Mouse (Mus musculus): ENCODE results near the gene Znrf1. TPM values are rescaled to one million over a fixed set of nuclear protein-coding genes. Genes with fewer than 3 reads are reported as not detected.
A peak's percentile ranks its signal among the peaks of the same experiment; 100 is the strongest.

The Znrf1 gene
- polyA plus RNA-seq, 1 experiment from 2014 or later, result 25.3 TPM

GRCm38 (mm10) chr8:111618273-111618672, 82.4 kb downstream of the Znrf1 start:
- no peaks in the 10 kb centered on the region for H3K27me3 ChIP-seq (ENCODE audit: poor library complexity, severe bottlenecking)
- H3K4me1 ChIP-seq, result peaks cover 6% of the 10 kb centered on the region; the same call in 1 of the 2 replicates
- WGBS, result 97% methylated on average over 4 of the region's 4 CpGs
- no peak overlapping the region for H3K27ac ChIP-seq
- no peaks in the 10 kb centered on the region for H3K9me3 ChIP-seq
- peaks cover 58% of the 10 kb centered on the region for H3K36me3 ChIP-seq (replicated peaks)
- no peak for DNase-seq (ENCODE audit: extremely low spot score, low spot score)
- no peak overlapping the region for H3K4me3 ChIP-seq

DNA sequence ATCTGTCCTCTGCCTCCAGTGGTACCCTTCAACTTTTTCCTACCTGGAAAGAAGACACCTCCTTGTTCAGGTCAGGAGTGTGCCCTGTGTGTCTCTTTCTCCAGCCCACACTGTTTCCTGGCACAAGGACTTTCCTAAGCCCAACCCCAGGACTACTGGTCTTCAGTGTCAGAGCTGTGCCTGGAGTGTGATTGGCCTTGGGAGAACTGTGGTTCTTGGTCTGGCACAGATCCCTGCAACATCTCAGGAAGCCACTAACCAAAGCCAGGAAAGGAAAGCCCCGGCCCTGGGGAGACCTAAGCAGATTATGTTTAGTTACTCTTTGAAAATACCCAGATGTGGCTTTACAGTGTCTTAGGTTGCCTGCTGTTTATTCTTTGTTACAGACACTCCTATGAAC, 84.0 kb downstream of the Znrf1 start:
- DNase-seq (ENCODE audit: extremely low spot score, low spot score), result no peak
- no peaks in the 10 kb centered on the region for H3K9me3 ChIP-seq
- H3K4me1 ChIP-seq, result peaks cover 6% of the 10 kb centered on the region; the same call in 1 of the 2 replicates
- no peaks in the 10 kb centered on the region for H3K27me3 ChIP-seq (ENCODE audit: poor library complexity, severe bottlenecking)
- H3K4me3 ChIP-seq, result no peak overlapping the region
- WGBS, result 86% methylated on average over 1 of the region's 1 CpGs
- no peak overlapping the region for H3K27ac ChIP-seq
- H3K36me3 ChIP-seq (replicated peaks), result peaks cover 59% of the 10 kb centered on the region

- 65% methylated on average over 3 of the region's 3 CpGs for WGBS
- no peaks in the 10 kb centered on the region for H3K27me3 ChIP-seq (ENCODE audit: poor library complexity, severe bottlenecking)
- no peak overlapping the region for H3K27ac ChIP-seq
- H3K36me3 ChIP-seq (replicated peaks), result peaks cover 70% of the 10 kb centered on the region
- H3K9me3 ChIP-seq, result no peaks in the 10 kb centered on the region
- no peak for DNase-seq (ENCODE audit: extremely low spot score, low spot score)
- no peak overlapping the region for H3K4me3 ChIP-seq
- peaks cover 6% of the 10 kb centered on the region; the same call in 1 of the 2 replicates for H3K4me1 ChIP-seq
Measured at GRCm38 (mm10) chr8:111622104-111622503, 86.2 kb downstream of the Znrf1 start.

- no peak overlapping the region for H3K4me3 ChIP-seq
- H3K27ac ChIP-seq, result no peak overlapping the region
- H3K9me3 ChIP-seq, result no peaks in the 10 kb centered on the region
- no peaks in the 10 kb centered on the region for H3K27me3 ChIP-seq (ENCODE audit: poor library complexity, severe bottlenecking)
- WGBS, result 86% methylated on average over 10 of the region's 10 CpGs
- H3K4me1 ChIP-seq, result peaks cover 6% of the 10 kb centered on the region; the same call in 1 of the 2 replicates
- H3K36me3 ChIP-seq (replicated peaks), result peaks cover 72% of the 10 kb centered on the region
- no peak for DNase-seq (ENCODE audit: extremely low spot score, low spot score)
Measured at GRCm38 (mm10) chr8:111622553-111622952, 86.7 kb downstream of the Znrf1 start.

DNA sequence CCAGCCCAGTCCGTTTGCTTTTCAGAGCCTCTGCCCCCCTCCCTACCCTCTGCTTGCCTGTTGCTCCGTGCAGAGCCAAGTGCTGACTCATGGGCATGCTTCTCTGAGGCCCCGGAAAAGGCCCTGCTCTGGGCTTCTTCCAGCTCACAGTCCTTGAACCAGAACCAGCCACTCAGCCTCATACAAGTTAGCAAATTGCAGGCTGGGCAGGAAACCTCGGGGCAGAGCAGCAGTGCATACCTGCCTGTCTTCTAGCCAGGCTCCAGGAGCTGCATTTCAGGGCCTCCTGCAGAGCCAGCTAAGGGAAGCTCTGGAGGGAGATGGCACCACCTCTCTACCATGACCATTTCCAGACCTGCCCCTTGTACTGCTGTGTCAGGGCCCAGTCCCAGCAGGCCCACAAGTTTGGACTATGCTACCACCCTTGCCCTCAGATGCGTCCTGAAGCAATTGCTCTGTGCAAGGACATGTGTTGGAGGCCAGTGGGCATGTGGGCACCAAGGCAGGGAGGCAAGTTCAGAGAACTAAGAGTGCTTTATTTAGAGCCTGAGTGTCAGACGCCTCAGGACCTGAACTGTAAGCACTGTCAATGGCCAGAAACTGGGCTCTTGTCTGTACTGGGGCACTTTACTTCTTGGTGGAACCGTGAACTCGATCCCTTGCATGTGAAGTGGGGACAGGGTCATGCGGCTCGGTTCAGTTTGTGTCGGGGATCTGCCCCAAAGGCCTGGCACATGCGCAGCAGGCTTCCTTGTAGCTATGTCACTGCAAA, 88.4 kb downstream of the Znrf1 start:
- DNase-seq (ENCODE audit: extremely low spot score, low spot score), result no peak

DNA sequence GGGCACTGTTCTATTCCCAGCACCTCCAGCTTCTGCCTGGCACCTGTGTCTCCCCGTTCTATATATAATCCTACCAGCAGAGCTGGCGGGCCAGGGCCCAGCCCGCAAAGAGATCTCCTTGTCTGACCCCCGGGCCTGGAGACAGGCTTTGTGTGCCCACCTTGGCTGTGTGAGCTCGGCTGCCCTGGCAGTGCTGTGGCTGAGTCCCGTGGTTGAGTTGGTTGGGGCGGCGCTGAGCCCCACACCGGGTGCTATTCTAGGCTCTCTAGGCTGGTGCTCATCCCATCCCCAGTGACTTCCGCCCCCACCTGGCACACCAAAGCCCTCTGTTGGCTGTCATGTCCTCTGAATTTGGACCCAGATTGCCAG, 88.9 kb downstream of the Znrf1 start:
- Histone ChIP-seq H3K27me3 (ENCODE audit: poor library complexity, severe bottlenecking) (no peaks in the 10 kb centered on the region), H3K27ac (no peak overlapping the region), H3K4me3 (no peak overlapping the region), H3K9me3 (no peaks in the 10 kb centered on the region), H3K36me3 (replicated peaks) (peaks cover 67% of the 10 kb centered on the region), H3K4me1 (peaks cover 11% of the 10 kb centered on the region)
- 89% methylated on average over 10 of the region's 10 CpGs for WGBS
- no peak for DNase-seq (ENCODE audit: extremely low spot score, low spot score)

More for the DNA sequence above, 88.4 kb downstream of the Znrf1 start:
- Histone ChIP-seq H3K27me3 (ENCODE audit: poor library complexity, severe bottlenecking) (no peaks in the 10 kb centered on the region), H3K36me3 (replicated peaks) (peaks cover 72% of the 10 kb centered on the region), H3K4me1 (peaks cover 6% of the 10 kb centered on the region; the same call in 1 of the 2 replicates), H3K9me3 (no peaks in the 10 kb centered on the region), H3K27ac (no peak overlapping the region), H3K4me3 (no peak overlapping the region)
- 87% methylated on average over 12 of the region's 12 CpGs for WGBS

GRCm38 (mm10) chr8:111625694-111626527, 90.0 kb downstream of the Znrf1 start:
- H3K27me3 ChIP-seq (ENCODE audit: poor library complexity, severe bottlenecking), result no peaks in the 10 kb centered on the region
- no peak overlapping the region for H3K27ac ChIP-seq
- H3K36me3 ChIP-seq (replicated peaks), result peaks cover 57% of the 10 kb centered on the region
- H3K4me1 ChIP-seq, result peaks cover 15% of the 10 kb centered on the region
- peak; percentile 77 for DNase-seq (ENCODE audit: extremely low spot score, low spot score)
- H3K9me3 ChIP-seq, result no peaks in the 10 kb centered on the region
- 36% methylated on average over 6 of the region's 6 CpGs for WGBS
- no peak overlapping the region for H3K4me3 ChIP-seq

GRCm38 (mm10) chr8:111626528-111626820, 90.6 kb downstream of the Znrf1 start:
- no peak overlapping the region for H3K27ac ChIP-seq
- H3K4me3 ChIP-seq, result no peak overlapping the region
- peaks cover 14% of the 10 kb centered on the region for H3K4me1 ChIP-seq
- H3K36me3 ChIP-seq (replicated peaks), result peaks cover 53% of the 10 kb centered on the region
- DNase-seq (ENCODE audit: extremely low spot score, low spot score), result no peak
- WGBS, result 87% methylated on average over 8 of the region's 8 CpGs
- no peaks in the 10 kb centered on the region for H3K27me3 ChIP-seq (ENCODE audit: poor library complexity, severe bottlenecking)
- no peaks in the 10 kb centered on the region for H3K9me3 ChIP-seq

GRCm38 (mm10) chr8:111626933-111627332, 91.0 kb downstream of the Znrf1 start:
- Histone ChIP-seq H3K9me3 (no peaks in the 10 kb centered on the region), H3K27me3 (ENCODE audit: poor library complexity, severe bottlenecking) (no peaks in the 10 kb centered on the region), H3K27ac (no peak overlapping the region), H3K4me3 (no peak overlapping the region), H3K36me3 (replicated peaks) (peaks cover 48% of the 10 kb centered on the region), H3K4me1 (peaks cover 10% of the 10 kb centered on the region)
- WGBS, result 91% methylated on average over 14 of the region's 14 CpGs
- no peak for DNase-seq (ENCODE audit: extremely low spot score, low spot score)

DNA sequence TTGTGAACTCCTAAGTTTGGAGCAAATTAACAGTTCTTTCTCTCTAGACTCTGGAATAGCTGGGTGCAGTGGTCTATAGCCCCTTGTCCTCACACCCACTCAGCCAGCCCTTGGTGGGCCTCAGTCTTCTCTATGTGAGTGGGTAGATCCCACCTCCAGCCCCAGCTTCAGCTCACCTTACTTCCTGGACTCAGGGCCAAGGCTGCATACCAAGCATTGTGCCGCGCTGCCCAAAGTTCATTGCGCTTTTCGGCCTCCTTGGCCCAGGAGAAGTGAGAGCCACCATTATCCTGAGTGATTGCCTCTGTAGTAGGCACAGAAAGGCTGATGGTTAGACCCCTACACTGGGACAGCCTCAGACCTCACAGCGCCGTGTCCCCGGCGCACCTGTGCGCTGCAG, 92.0 kb downstream of the Znrf1 start:
- Histone ChIP-seq H3K27ac (no peak overlapping the region), H3K4me3 (no peak overlapping the region), H3K36me3 (replicated peaks) (peaks cover 39% of the 10 kb centered on the region), H3K27me3 (ENCODE audit: poor library complexity, severe bottlenecking) (no peaks in the 10 kb centered on the region), H3K4me1 (peaks cover 9% of the 10 kb centered on the region), H3K9me3 (no peaks in the 10 kb centered on the region)
- DNase-seq (ENCODE audit: extremely low spot score, low spot score), result no peak
- WGBS, result 98% methylated on average over 9 of the region's 9 CpGs

GRCm38 (mm10) chr8:111628401-111628800, 92.5 kb downstream of the Znrf1 start:
- DNase-seq (ENCODE audit: extremely low spot score, low spot score), result no peak
- peaks cover 9% of the 10 kb centered on the region for H3K4me1 ChIP-seq
- no peaks in the 10 kb centered on the region for H3K9me3 ChIP-seq
- no peaks in the 10 kb centered on the region for H3K27me3 ChIP-seq (ENCODE audit: poor library complexity, severe bottlenecking)
- H3K36me3 ChIP-seq (replicated peaks), result peaks cover 35% of the 10 kb centered on the region
- H3K4me3 ChIP-seq, result no peak overlapping the region
- 92% methylated on average over 12 of the region's 12 CpGs for WGBS
- H3K27ac ChIP-seq, result no peak overlapping the region

- 82% methylated on average over 19 of the region's 19 CpGs for WGBS
- Histone ChIP-seq H3K4me1 (peaks cover 9% of the 10 kb centered on the region), H3K27me3 (ENCODE audit: poor library complexity, severe bottlenecking) (no peaks in the 10 kb centered on the region), H3K36me3 (replicated peaks) (peaks cover 31% of the 10 kb centered on the region), H3K9me3 (no peaks in the 10 kb centered on the region), H3K27ac (no peak overlapping the region), H3K4me3 (no peak overlapping the region)
- no peak for DNase-seq (ENCODE audit: extremely low spot score, low spot score)
Measured at GRCm38 (mm10) chr8:111628894-111629501, 93.1 kb downstream of the Znrf1 start.

DNA sequence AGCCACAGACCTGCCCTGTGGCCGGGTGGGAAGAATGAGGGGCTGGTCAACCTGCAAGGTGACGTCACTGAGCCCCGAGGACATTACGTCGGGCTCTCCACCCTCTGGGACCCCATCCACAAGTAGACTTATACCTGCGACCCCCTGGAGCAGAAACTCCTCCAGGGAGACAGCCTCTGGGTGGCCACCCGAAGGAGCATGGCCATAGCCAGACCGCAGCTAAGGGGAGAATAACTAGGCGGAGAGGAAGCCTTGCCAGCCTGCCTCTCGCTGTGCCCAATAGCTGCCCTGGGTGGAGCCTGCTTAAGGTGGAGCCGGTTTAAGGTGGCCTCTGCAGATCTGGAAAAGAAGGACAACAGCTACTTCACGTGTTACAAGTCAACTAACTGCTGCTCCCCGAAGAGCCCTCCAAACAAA, 94.2 kb downstream of the Znrf1 start, which contains the start of gene Ldhd:
Ldhd (minus strand) TSS at position 270 of the 417 bp plus-strand sequence.
- H3K4me3 ChIP-seq, result peak within 1 kb of the TSS; percentile 37
- WGBS, result 30% methylated on average over 13 of the region's 13 CpGs

More for the DNA sequence above, 94.2 kb downstream of the Znrf1 start, which contains the start of gene Ldhd:
- Histone ChIP-seq H3K36me3 (replicated peaks) (peaks cover 21% of the 10 kb centered on the region), H3K9me3 (no peaks in the 10 kb centered on the region), H3K27me3 (ENCODE audit: poor library complexity, severe bottlenecking) (no peaks in the 10 kb centered on the region), H3K27ac (peak within 1 kb of the TSS; percentile 37; the same call in 1 of the 2 replicates), H3K4me1 (peaks cover 9% of the 10 kb centered on the region)
- no peak for DNase-seq (ENCODE audit: extremely low spot score, low spot score)

Measured in forebrain, embryonic 10.5 days (tissue).